Mouse (Mus musculus) olfactory bulb, adult 2 months (tissue): ENCODE measurements around the gene Capn9.

Source experiments
- CTCF ChIP-seq: fragments of 200-500 bp; IDR thresholded peaks from 2 replicates; pipeline ENCODE4 v1.5.1; 2012; ENCODE audit warnings: low read depth, mild to moderate bottlenecking, low read length, moderate library complexity; ENCODE audit not compliant: insufficient read depth
- POLR2A ChIP-seq: fragments of 200-500 bp; IDR thresholded peaks from 2 replicates; pipeline ENCODE4 v1.6.1; 2012; ENCODE audit warnings: mild to moderate bottlenecking, low read depth, low read length, moderate library complexity; ENCODE audit not compliant: insufficient read depth

- TF ChIP-seq POLR2A (no peak), CTCF (no peak)
These were observed 50.3 kb downstream of the Capn9 start for GRCm38 (mm10) chr8:124626251-124626650.
